Mouse (Mus musculus): ENCODE data around the gene Naa80. TPM values are rescaled to one million over a fixed set of nuclear protein-coding genes. Genes with fewer than 3 reads are reported as not detected.

The Naa80 gene
- polyA plus RNA-seq, 1 experiment, result 10.1 TPM

GRCm38 (mm10) chr9:107633091-107633660 lies 54.5 kb downstream of the Naa80 start:
- no peak for TF ChIP-seq GATA1 (IDR thresholded peaks at IDR 0.05; ENCODE audit: low read length)
- Histone ChIP-seq H3K9me3 (ENCODE audit: control insufficient read depth, low read length) (no peaks in the 10 kb centered on the region), H3K4me3 (replicated peaks) (peak overlapping the region; percentile 96), H3K36me3 (ENCODE audit: control insufficient read depth) (peaks cover 42% of the 10 kb centered on the region), H3K27me3 (ENCODE audit: control insufficient read depth) (no peaks in the 10 kb centered on the region), H3K4me1 (ENCODE audit: control insufficient read depth) (peaks cover 86% of the 10 kb centered on the region)

Other genes with a start within 250 kb of the Naa80 start
- gene Hemk1, start 240.5 kb upstream of the Naa80 start, polyA plus RNA-seq (2012), result 0.24 and 0.32 TPM in 2 replicates
- gene 6430571L13Rik, start 238.3 kb upstream of the Naa80 start, polyA plus RNA-seq (2012), result not detected in 2 replicates
- gene Cacna2d2, start 179.3 kb upstream of the Naa80 start, polyA plus RNA-seq (2012), result not detected in 2 replicates
- gene Tmem115, start 44.9 kb upstream of the Naa80 start, polyA plus RNA-seq (2012), result 0.88 and 0.99 TPM in 2 replicates
- 0.06 and 0.29 TPM in 2 replicates for gene Cyb561d2, start 36.7 kb upstream of the Naa80 start, polyA plus RNA-seq (2012)
- gene Nprl2, start 36.7 kb upstream of the Naa80 start, polyA plus RNA-seq (2012), result 0.03 and 0.25 TPM in 2 replicates
- gene Zmynd10, start 31.6 kb upstream of the Naa80 start, polyA plus RNA-seq (2012), result 0.13 TPM in 1 of 2 replicates, not detected in the other
- 1.9 and 2.0 TPM in 2 replicates for gene Rassf1, start 27.3 kb upstream of the Naa80 start, polyA plus RNA-seq (2012)
- gene Tusc2, start 15.6 kb upstream of the Naa80 start, polyA plus RNA-seq (2012), result 3.7 and 5.3 TPM in 2 replicates
- gene Hyal2, start 10.9 kb upstream of the Naa80 start, polyA plus RNA-seq (2012), result 4.1 and 5.4 TPM in 2 replicates
- 0.53 and 0.54 TPM in 2 replicates for gene Hyal1, start 2.0 kb upstream of the Naa80 start, polyA plus RNA-seq (2012)
- gene Hyal3, start 1.9 kb downstream of the Naa80 start, polyA plus RNA-seq (2012), result 0.34 TPM in 1 of 2 replicates, not detected in the other
- gene Ifrd2, start 8.8 kb downstream of the Naa80 start, polyA plus RNA-seq (2012), result 79.9 and 91.3 TPM in 2 replicates
- not detected in 2 replicates for gene Sema3b, start 30.3 kb downstream of the Naa80 start, polyA plus RNA-seq (2012)
- 75.1 and 87.2 TPM in 2 replicates for gene Gnai2, start 56.5 kb downstream of the Naa80 start, polyA plus RNA-seq (2012)
- 0.02 and 0.05 TPM in 2 replicates for gene Slc38a3, start 90.6 kb downstream of the Naa80 start, polyA plus RNA-seq (2012)
- not detected in 2 replicates for gene Gnat1, start 100.8 kb downstream of the Naa80 start, polyA plus RNA-seq (2012)
- 0.08 TPM in 1 of 2 replicates, not detected in the other for gene Sema3f, start 131.6 kb downstream of the Naa80 start, polyA plus RNA-seq (2012)
- gene Rbm5, start 192.1 kb downstream of the Naa80 start, polyA plus RNA-seq (2012), result 0.76 and 1.6 TPM in 2 replicates

Data from erythroblast, embryonic 14.5 days (primary cell).